21 mouse cellular contexts compared by ENCODE assay signal in the genomic region with DNA sequence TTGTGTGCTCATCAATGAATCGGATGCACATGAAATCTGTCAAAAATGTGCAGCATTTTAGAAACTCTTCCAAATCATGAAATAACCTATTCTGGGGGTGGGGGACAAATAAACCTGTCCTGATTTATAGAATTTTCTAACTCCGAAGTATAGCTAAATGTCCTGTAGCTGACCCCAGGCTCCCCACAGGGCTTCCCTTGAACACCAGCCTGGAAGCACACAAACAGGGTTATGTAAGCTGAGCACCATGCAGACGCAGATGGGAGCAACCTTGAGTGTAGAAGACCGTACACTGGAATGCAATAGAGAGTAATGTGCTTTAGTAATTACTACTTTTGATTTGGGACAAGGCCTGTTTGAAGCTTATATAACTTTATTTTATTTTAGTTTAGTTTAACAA.
DNase-seq lines count a peak whose midpoint lies in the region; ATAC-seq and TF ChIP-seq lines count a peak whose summit lies in the region.
"Had no signal": no experiment of that assay in that cellular context is flagged by ENCODE, and none has a peak within 500 bp of the region (broad histone marks: within the 10 kb centered on the region; RNA-seq: fewer than 3 reads in every experiment).

No protein-coding gene starts in this region.

- no peak for TF ChIP-seq POLR2A in brain, embryonic 14.5 days (IDR thresholded peaks at IDR 0.05; ENCODE audit: borderline replicate concordance, extremely low read depth, insufficient read depth, insufficient read length, poor library complexity, severe bottlenecking)

- intact Hi-C loops in left cerebral cortex, adult 2 months (cut with DNase I): no loop called here

- no peak overlapping the region for H3K4me2 ChIP-seq in midbrain, embryonic 11.5 days
- H3K4me2 ChIP-seq in midbrain, postnatal 0 days (ENCODE audit: low read depth, low read length, poor library complexity, severe bottlenecking): no peak overlapping the region
- no peak overlapping the region for H3K4me2 ChIP-seq in midbrain, embryonic 15.5 days
- H3K4me2 ChIP-seq: embryonic facial prominence, embryonic 13.5 days; hindbrain, embryonic 14.5 days; limb, embryonic 15.5 days; liver, embryonic 15.5 days had no signal

- H3K9ac ChIP-seq in midbrain, embryonic 11.5 days (ENCODE audit: low read length): no peak overlapping the region
- no peak overlapping the region for H3K9ac ChIP-seq in midbrain, postnatal 0 days (replicated peaks; ENCODE audit: low read length, poor library complexity, severe bottlenecking)
- H3K9ac ChIP-seq in midbrain, embryonic 15.5 days: no peak overlapping the region
- H3K9ac ChIP-seq: embryonic facial prominence, embryonic 13.5 days; forebrain, embryonic 12.5 days; hindbrain, embryonic 14.5 days; limb, embryonic 15.5 days; liver, embryonic 15.5 days had no signal

- no peak for TF ChIP-seq CTCF in left cerebral cortex, adult 2 months (IDR thresholded peaks at IDR 0.05)
- no peak for TF ChIP-seq CTCF in midbrain, postnatal 0 days (IDR thresholded peaks at IDR 0.05)
- TF ChIP-seq CTCF in brain, embryonic 14.5 days (IDR thresholded peaks at IDR 0.05; ENCODE audit: borderline replicate concordance, extremely low read depth, insufficient read depth, insufficient read length): no peak

- ATAC-seq in midbrain, embryonic 11.5 days (ENCODE audit: low FRiP score): no peak
- ATAC-seq in midbrain, postnatal 0 days (ENCODE audit: low FRiP score): no peak
- ATAC-seq in midbrain, embryonic 15.5 days (replicated peaks): no peak
- ATAC-seq: activated CD4-positive, CD25-positive, alpha-beta regulatory T cell, adult 4 months; inflammation-experienced regulatory T-cells, adult 6 months had no signal

- no peaks in the 10 kb centered on the region for H3K9me3 ChIP-seq in midbrain, embryonic 11.5 days (ENCODE audit: control insufficient read depth, low read length)
- no peaks in the 10 kb centered on the region for H3K9me3 ChIP-seq in midbrain, postnatal 0 days (ENCODE audit: low read length)
- H3K9me3 ChIP-seq in midbrain, embryonic 15.5 days: no peaks in the 10 kb centered on the region
- no peaks in the 10 kb centered on the region for H3K9me3 ChIP-seq in embryonic facial prominence, embryonic 10.5 days
- H3K9me3 ChIP-seq: embryonic facial prominence, embryonic 13.5 days; forebrain, embryonic 12.5 days; limb, embryonic 15.5 days; liver, embryonic 15.5 days had no signal

- 63% methylated on average over 4 of the region's 4 CpGs for WGBS in midbrain, embryonic 11.5 days
- WGBS in midbrain, postnatal 0 days: 64% methylated on average over 4 of the region's 4 CpGs
- 50% methylated on average over 4 of the region's 4 CpGs for WGBS in midbrain, embryonic 15.5 days
- WGBS in embryonic facial prominence, embryonic 10.5 days: 65% methylated on average over 4 of the region's 4 CpGs

- no peak for DNase-seq in left cerebral cortex, adult 2 months (ENCODE audit: extremely low spot score in 1 of 2, low spot score in 2 of 2)
- DNase-seq in left cerebral cortex, adult 18-20 months (ENCODE audit: low spot score in 2 of 2): no peak
- DNase-seq in midbrain, embryonic 11.5 days (ENCODE audit: low spot score, missing footprints): peak; percentile 84
- no peak for DNase-seq in midbrain, postnatal 0 days (ENCODE audit: low spot score)
- DNase-seq in brain, embryonic 14.5 days (ENCODE audit: low read depth): peak; percentile 30
- DNase-seq in embryonic facial prominence, embryonic 10.5 days (ENCODE audit: low spot score): no peak
- DNase-seq: adrenal gland, adult 8-10 months; cerebellum, adult 8-10 months; heart, postnatal 4 days; kidney, adult 18-20 months; kidney, postnatal 10 days; lung, postnatal 14 days had no signal

- H3K27ac ChIP-seq in left cerebral cortex, adult 2 months: peak overlapping the region; percentile 30; the same call in 1 of the 2 replicates
- no peak overlapping the region for H3K27ac ChIP-seq in midbrain, embryonic 11.5 days (ENCODE audit: low read depth, low read length)
- no peak overlapping the region for H3K27ac ChIP-seq in midbrain, postnatal 0 days (ENCODE audit: low read depth, low read length)
- H3K27ac ChIP-seq in midbrain, embryonic 15.5 days: peak overlapping the region; percentile 9; the same call in 1 of the 2 replicates
- H3K27ac ChIP-seq in embryonic facial prominence, embryonic 10.5 days (replicated peaks): no peak overlapping the region
- H3K27ac ChIP-seq: embryonic facial prominence, embryonic 13.5 days; hindbrain, embryonic 14.5 days; limb, embryonic 15.5 days; liver, embryonic 15.5 days had no signal

- peaks cover 7% of the 10 kb centered on the region for H3K4me1 ChIP-seq in midbrain, embryonic 11.5 days (ENCODE audit: control insufficient read depth, insufficient read depth, low read length)
- peaks cover 4% of the 10 kb centered on the region; the same call in 1 of the 2 replicates for H3K4me1 ChIP-seq in midbrain, postnatal 0 days (ENCODE audit: insufficient read depth, low read length)
- H3K4me1 ChIP-seq in midbrain, embryonic 15.5 days: peaks cover 21% of the 10 kb centered on the region
- peaks cover 17% of the 10 kb centered on the region for H3K4me1 ChIP-seq in embryonic facial prominence, embryonic 10.5 days
- H3K4me1 ChIP-seq: embryonic facial prominence, embryonic 13.5 days had no signal

- no peaks in the 10 kb centered on the region for H3K27me3 ChIP-seq in midbrain, embryonic 11.5 days (ENCODE audit: control insufficient read depth, insufficient read depth, low read length)
- no peaks in the 10 kb centered on the region for H3K27me3 ChIP-seq in midbrain, postnatal 0 days (ENCODE audit: insufficient read depth, low read length)
- no peaks in the 10 kb centered on the region for H3K27me3 ChIP-seq in midbrain, embryonic 15.5 days (replicated peaks)
- no peaks in the 10 kb centered on the region for H3K27me3 ChIP-seq in embryonic facial prominence, embryonic 10.5 days (replicated peaks; ENCODE audit: low read depth, poor library complexity, severe bottlenecking)
- H3K27me3 ChIP-seq: embryonic facial prominence, embryonic 13.5 days; forebrain, embryonic 12.5 days; limb, embryonic 15.5 days; liver, embryonic 15.5 days had no signal

- H3K36me3 ChIP-seq in midbrain, embryonic 11.5 days (ENCODE audit: control insufficient read depth, insufficient read depth, low read length): no peaks in the 10 kb centered on the region
- H3K36me3 ChIP-seq in midbrain, postnatal 0 days (ENCODE audit: insufficient read depth, low read length): no peaks in the 10 kb centered on the region
- H3K36me3 ChIP-seq in midbrain, embryonic 15.5 days (replicated peaks): no peaks in the 10 kb centered on the region
- no peaks in the 10 kb centered on the region for H3K36me3 ChIP-seq in embryonic facial prominence, embryonic 10.5 days (replicated peaks)
- H3K36me3 ChIP-seq: embryonic facial prominence, embryonic 13.5 days; forebrain, embryonic 12.5 days; limb, embryonic 15.5 days; liver, embryonic 15.5 days had no signal

- no peak overlapping the region for H3K4me3 ChIP-seq in left cerebral cortex, adult 2 months
- no peak overlapping the region for H3K4me3 ChIP-seq in midbrain, embryonic 11.5 days (ENCODE audit: low read depth, low read length)
- no peak overlapping the region for H3K4me3 ChIP-seq in midbrain, postnatal 0 days (ENCODE audit: low read depth, low read length)
- no peak overlapping the region for H3K4me3 ChIP-seq in midbrain, embryonic 15.5 days
- no peak overlapping the region for H3K4me3 ChIP-seq in embryonic facial prominence, embryonic 10.5 days
- H3K4me3 ChIP-seq: embryonic facial prominence, embryonic 13.5 days; erythroblast, embryonic 14.5 days; forebrain, embryonic 12.5 days; limb, embryonic 15.5 days; liver, embryonic 15.5 days had no signal

Comparison
In these comparisons a context has a peak if more than half of its experiments do, and no peak if none do; other contexts are left out.
1. DNase-seq: peak in midbrain, embryonic 11.5 days (single experiment) and brain, embryonic 14.5 days (single experiment); none in left cerebral cortex, adult 2 months (0 of 2), left cerebral cortex, adult 18-20 months (0 of 2), midbrain, postnatal 0 days (single experiment) and embryonic facial prominence, embryonic 10.5 days (single experiment).
2. H3K27ac ChIP-seq: peak in left cerebral cortex, adult 2 months (single experiment) and midbrain, embryonic 15.5 days (single experiment); none in midbrain, embryonic 11.5 days (single experiment), midbrain, postnatal 0 days (single experiment) and embryonic facial prominence, embryonic 10.5 days (single experiment).